Mouse (Mus musculus): Measurements from ENCODE around the gene Gm20903.
"Not testable (repeated sequence)": the region's sequence is repeated elsewhere in the genome, so short reads cannot be mapped to it uniquely, and the experiment has no call there.

Gm20903 gene

DNA sequence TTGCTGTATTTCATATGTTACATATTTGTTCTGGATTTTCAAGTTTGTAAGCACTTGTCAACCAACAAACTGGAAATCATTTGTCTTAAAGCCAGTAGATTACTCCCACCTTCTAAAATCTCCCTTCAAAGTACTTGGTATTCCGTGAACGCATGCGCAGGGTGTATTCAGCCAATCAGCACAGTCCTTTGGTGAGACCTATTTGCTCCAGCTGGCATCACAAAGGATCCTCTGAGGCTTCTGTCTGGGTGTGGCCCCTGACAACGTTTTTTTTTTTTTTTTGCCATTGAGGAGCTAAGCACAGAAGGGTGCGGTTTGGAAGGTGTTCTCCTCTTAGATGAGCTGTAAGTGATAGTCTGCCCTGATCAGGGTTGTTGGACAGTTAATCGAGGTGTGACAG, at the start of gene Gm20903:
Gm20903 (plus strand) TSS at position 301 of the 400 bp plus-strand sequence.
- DNase-seq, result not testable (repeated sequence)
